Mouse (Mus musculus): ENCODE measurements at regions not wholly inside any gene's neighbourhood (a gene's known extent, or its start where the extent isn't known, plus 50 kb on each side); places are given as distances from the start of the nearest gene placed in this dataset.
"Not testable (repeated sequence)": the region's sequence is repeated elsewhere in the genome, so short reads cannot be mapped to it uniquely, and the experiment has no call there.

DNA sequence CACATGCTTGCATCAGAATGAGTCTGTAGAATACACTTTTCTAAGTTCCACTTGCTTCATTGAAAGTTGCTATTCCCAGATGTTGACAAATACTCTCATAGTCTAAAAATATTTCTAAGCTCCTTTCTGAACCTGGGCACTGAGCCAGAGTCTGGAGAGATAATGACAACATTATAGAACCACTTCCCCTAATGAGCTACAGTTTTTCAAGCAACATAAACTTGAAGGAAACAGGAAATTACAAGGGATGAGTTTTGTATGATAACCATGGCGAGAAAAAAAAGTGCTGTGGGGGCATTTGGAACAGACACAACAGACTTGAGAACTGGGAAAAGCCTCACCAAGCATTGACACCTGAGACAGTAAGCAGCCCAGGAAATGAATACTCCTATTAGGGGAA, 233.8 kb downstream of the Kctd12 start:
- 76% methylated on average over 1 of the region's 1 CpGs for WGBS
- peak; percentile 25 for DNase-seq (ENCODE audit: low spot score)
- no peak overlapping the region for H3K4me2 ChIP-seq (ENCODE audit: low read depth, low read length)
- no peak overlapping the region for H3K27ac ChIP-seq
- no peak for TF ChIP-seq CTCF (IDR thresholded peaks at IDR 0.05; ENCODE audit: low read depth)
- H3K36me3 ChIP-seq (ENCODE audit: insufficient read depth, low read length), result no peaks in the 10 kb centered on the region
- H3K27me3 ChIP-seq (ENCODE audit: insufficient read depth, low read length), result no peaks in the 10 kb centered on the region
- no peak overlapping the region for H3K9ac ChIP-seq (replicated peaks; ENCODE audit: low read length)
- ATAC-seq, result no peak
- no peaks in the 10 kb centered on the region for H3K9me3 ChIP-seq (ENCODE audit: low read length)
- no peak overlapping the region for H3K4me3 ChIP-seq (ENCODE audit: low read length)
- H3K4me1 ChIP-seq (ENCODE audit: insufficient read depth, low read length), result no peaks in the 10 kb centered on the region

DNA sequence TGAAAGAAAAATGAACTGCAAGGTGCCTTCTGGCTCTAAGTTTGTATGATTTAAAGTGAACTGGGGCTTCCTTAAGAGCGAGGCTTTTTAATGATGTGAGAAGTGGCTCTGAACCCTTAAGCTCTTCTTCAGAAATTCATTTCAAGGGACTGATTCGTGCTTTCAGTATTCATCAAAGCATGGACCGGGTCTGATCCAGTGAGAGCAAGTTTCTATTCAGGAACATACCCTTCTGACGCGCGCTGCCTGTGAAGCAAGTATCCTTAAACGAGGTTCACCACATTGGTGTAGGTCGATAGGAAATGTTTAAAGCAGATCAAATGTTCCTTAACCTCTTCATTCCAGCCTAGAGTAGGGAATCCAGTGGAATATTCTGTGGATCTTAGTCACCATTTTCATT, 240.1 kb downstream of the Kctd12 start:
- H3K4me1 ChIP-seq (ENCODE audit: insufficient read depth, low read length), result no peaks in the 10 kb centered on the region
- no peak for TF ChIP-seq CTCF (IDR thresholded peaks at IDR 0.05; ENCODE audit: low read depth)
- no peaks in the 10 kb centered on the region for H3K9me3 ChIP-seq (ENCODE audit: low read length)
- H3K4me2 ChIP-seq (ENCODE audit: low read depth, low read length), result no peak overlapping the region
- H3K36me3 ChIP-seq (ENCODE audit: insufficient read depth, low read length), result no peaks in the 10 kb centered on the region
- no peak for DNase-seq (ENCODE audit: low spot score)
- no peaks in the 10 kb centered on the region for H3K27me3 ChIP-seq (ENCODE audit: insufficient read depth, low read length)
- ATAC-seq, result no peak
- WGBS, result 84% methylated on average over 8 of the region's 8 CpGs
- H3K27ac ChIP-seq, result no peak overlapping the region
- no peak overlapping the region for H3K4me3 ChIP-seq (ENCODE audit: low read length)
- no peak overlapping the region for H3K9ac ChIP-seq (replicated peaks; ENCODE audit: low read length)

DNA sequence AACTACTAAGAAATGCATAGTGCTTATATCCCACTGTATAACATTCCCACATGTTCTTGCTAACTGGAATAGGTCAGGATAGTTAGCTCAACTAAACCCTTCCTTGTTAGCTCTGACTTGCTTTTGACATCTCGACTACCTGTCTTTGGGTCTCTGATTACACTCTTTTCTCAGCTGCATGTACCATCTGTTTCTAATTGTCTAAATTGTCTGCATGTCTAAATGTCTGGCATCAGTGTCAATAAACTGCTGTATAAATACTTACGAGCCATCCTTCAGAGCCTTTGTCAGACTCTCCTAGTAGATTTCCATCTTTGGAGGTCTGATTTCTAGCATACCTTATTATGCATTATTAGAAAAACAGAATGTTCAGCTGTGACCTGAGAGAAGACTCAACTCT, 245.8 kb downstream of the Kctd12 start:
- no peak overlapping the region for H3K4me2 ChIP-seq (ENCODE audit: low read depth, low read length)
- 69% methylated on average over 2 of the region's 2 CpGs for WGBS
- no peak for TF ChIP-seq CTCF (IDR thresholded peaks at IDR 0.05; ENCODE audit: low read depth)
- H3K4me1 ChIP-seq (ENCODE audit: insufficient read depth, low read length), result no peaks in the 10 kb centered on the region
- ATAC-seq (no peak), DNase-seq (ENCODE audit: low spot score) (no peak)
- H3K9ac ChIP-seq (replicated peaks; ENCODE audit: low read length), result no peak overlapping the region
- no peaks in the 10 kb centered on the region for H3K27me3 ChIP-seq (ENCODE audit: insufficient read depth, low read length)
- H3K9me3 ChIP-seq (ENCODE audit: low read length), result no peaks in the 10 kb centered on the region; the same call in 1 of the 2 replicates
- H3K27ac ChIP-seq, result no peak overlapping the region
- H3K4me3 ChIP-seq (ENCODE audit: low read length), result no peak overlapping the region
- no peaks in the 10 kb centered on the region for H3K36me3 ChIP-seq (ENCODE audit: insufficient read depth, low read length)

DNA sequence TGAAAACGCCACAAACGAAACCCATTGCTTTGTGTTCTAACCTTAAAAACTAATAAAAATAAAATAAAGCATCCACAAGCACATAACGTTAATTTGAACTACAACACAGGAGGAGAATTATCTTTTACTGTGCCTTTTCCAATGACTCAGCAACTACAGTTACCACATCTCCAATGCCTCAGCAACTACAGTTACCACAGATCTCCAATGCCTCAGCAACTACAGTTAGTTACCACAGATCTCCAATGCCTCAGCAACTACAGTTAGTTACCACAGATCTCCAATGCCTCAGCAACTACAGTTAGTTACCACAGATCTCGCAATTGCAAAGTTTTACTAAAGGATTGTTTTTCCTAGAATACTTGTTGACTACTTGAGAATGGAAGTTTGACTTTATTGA, 248.7 kb downstream of the Kctd12 start:
- ATAC-seq; H3K27ac ChIP-seq; H3K36me3 ChIP-seq (ENCODE audit: insufficient read depth, low read length); H3K4me2 ChIP-seq (ENCODE audit: low read depth, low read length); H3K4me1 ChIP-seq (ENCODE audit: insufficient read depth, low read length); H3K27me3 ChIP-seq (ENCODE audit: insufficient read depth, low read length); DNase-seq (ENCODE audit: low spot score); H3K9ac ChIP-seq (replicated peaks; ENCODE audit: low read length); H3K9me3 ChIP-seq (ENCODE audit: low read length); H3K4me3 ChIP-seq (ENCODE audit: low read length): not testable (repeated sequence)
- 97% methylated on average over 4 of the region's 4 CpGs for WGBS

DNA sequence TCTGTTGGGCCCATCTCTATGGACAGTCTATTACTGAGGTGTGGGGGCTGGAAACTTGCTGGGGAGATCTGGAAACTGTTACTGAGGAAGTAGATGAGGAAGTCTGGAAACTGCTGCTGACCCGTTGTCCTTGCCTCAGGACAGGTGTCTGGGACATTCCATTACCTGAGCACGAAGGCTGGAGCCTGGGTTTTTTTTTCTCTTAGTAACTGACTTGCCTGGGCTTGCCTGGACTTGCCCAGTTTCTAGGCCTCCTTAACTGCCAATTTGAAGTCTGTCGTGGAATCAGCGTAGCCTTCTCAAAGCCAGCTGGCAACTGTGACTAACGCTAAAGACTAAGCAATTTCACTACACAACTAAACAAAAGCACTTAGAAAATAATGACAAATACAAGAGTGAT, 250.7 kb downstream of the Kctd12 start:
- H3K9ac ChIP-seq (replicated peaks; ENCODE audit: low read length), result no peak overlapping the region
- H3K4me3 ChIP-seq (ENCODE audit: low read length), result no peak overlapping the region
- no peak overlapping the region for H3K27ac ChIP-seq
- TF ChIP-seq CTCF (IDR thresholded peaks at IDR 0.05; ENCODE audit: low read depth), result no peak
- no peaks in the 10 kb centered on the region for H3K4me1 ChIP-seq (ENCODE audit: insufficient read depth, low read length)
- no peaks in the 10 kb centered on the region; the same call in 1 of the 2 replicates for H3K9me3 ChIP-seq (ENCODE audit: low read length)
- DNase-seq (ENCODE audit: low spot score), result peak; percentile 6
- WGBS, result 55% methylated on average over 5 of the region's 5 CpGs
- no peak for ATAC-seq
- no peaks in the 10 kb centered on the region for H3K36me3 ChIP-seq (ENCODE audit: insufficient read depth, low read length)
- no peak overlapping the region for H3K4me2 ChIP-seq (ENCODE audit: low read depth, low read length)
- no peaks in the 10 kb centered on the region for H3K27me3 ChIP-seq (ENCODE audit: insufficient read depth, low read length)

DNA sequence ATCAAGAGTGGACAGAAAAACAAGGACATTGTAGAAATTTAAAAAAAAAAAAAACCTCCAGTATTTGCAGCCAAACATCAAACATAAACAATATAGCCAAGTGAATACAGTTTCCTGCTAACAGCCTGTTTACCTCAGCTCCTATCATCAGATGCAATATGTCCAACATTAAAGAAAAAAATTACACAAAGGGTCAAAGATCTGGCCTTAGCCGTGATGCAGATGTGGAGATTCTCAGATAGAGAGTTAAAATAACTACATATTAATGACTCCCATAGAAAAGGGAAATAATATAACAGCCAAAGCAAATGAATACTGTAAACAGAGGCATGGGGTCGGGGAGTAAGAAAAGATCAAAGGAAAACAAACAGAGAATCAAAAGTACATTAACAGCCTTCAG, 259.8 kb downstream of the Kctd12 start:
- H3K27me3 ChIP-seq (ENCODE audit: insufficient read depth, low read length), result no peaks in the 10 kb centered on the region
- no peak overlapping the region for H3K9ac ChIP-seq (replicated peaks; ENCODE audit: low read length)
- H3K4me2 ChIP-seq (ENCODE audit: low read depth, low read length), result no peak overlapping the region
- no peak overlapping the region for H3K27ac ChIP-seq
- no peak for ATAC-seq
- H3K9me3 ChIP-seq (ENCODE audit: low read length), result no peaks in the 10 kb centered on the region
- no peaks in the 10 kb centered on the region for H3K36me3 ChIP-seq (ENCODE audit: insufficient read depth, low read length)
- no peak for TF ChIP-seq CTCF (IDR thresholded peaks at IDR 0.05; ENCODE audit: low read depth)
- H3K4me1 ChIP-seq (ENCODE audit: insufficient read depth, low read length), result no peaks in the 10 kb centered on the region
- DNase-seq (ENCODE audit: low spot score), result no peak
- WGBS, result 58% methylated on average over 2 of the region's 2 CpGs
- H3K4me3 ChIP-seq (ENCODE audit: low read length), result no peak overlapping the region

DNA sequence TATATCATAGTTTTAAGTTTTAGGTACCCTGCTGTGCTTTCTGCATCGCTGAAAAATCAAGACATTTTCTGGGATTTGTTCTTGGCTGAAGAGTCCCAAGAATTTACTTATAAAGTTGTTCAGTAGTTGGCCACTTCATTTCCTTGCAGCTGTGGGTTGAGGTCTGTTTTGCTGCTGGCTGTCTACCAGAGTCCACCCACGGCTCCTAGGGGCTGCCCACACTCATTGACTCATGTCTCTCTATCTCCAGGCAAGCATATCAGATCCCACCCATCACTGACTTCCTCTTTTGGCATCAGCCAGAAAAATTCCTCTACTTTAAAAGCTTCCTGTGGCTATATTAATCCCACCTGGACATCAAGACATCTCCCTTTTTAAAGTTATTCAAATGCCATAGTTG, 263.9 kb downstream of the Kctd12 start:
- no peaks in the 10 kb centered on the region for H3K9me3 ChIP-seq (ENCODE audit: low read length)

More for the DNA sequence above, 263.9 kb downstream of the Kctd12 start:
- ATAC-seq (no peak), DNase-seq (ENCODE audit: low spot score) (no peak)
- no peaks in the 10 kb centered on the region for H3K36me3 ChIP-seq (ENCODE audit: insufficient read depth, low read length)
- no peaks in the 10 kb centered on the region for H3K4me1 ChIP-seq (ENCODE audit: insufficient read depth, low read length)
- H3K27ac ChIP-seq, result no peak overlapping the region
- no peak overlapping the region for H3K9ac ChIP-seq (replicated peaks; ENCODE audit: low read length)
- no peak overlapping the region for H3K4me3 ChIP-seq (ENCODE audit: low read length)
- no peak for TF ChIP-seq CTCF (IDR thresholded peaks at IDR 0.05; ENCODE audit: low read depth)
- no peak overlapping the region for H3K4me2 ChIP-seq (ENCODE audit: low read depth, low read length)
- no peaks in the 10 kb centered on the region for H3K27me3 ChIP-seq (ENCODE audit: insufficient read depth, low read length)
- WGBS, result 78% methylated on average over 2 of the region's 2 CpGs

All from hindbrain, postnatal 0 days (tissue).